Mouse (Mus musculus) fibroblast of lung, adult 2 months (primary cell): ENCODE measurements around the gene Zpr1.

Source experiments
- DNase-seq: peaks from one replicate; pipeline ENCODE4 v3.0.0-alpha.2; 2011; ENCODE audit warnings: low read depth

The Zpr1 gene

GRCm38 (mm10) chr9:46272677-46273454 is at the start of gene Zpr1:
Gene Zpr1, plus strand, starts transcription at chr9:46273064.
- DNase-seq, result peak; percentile 59

- no peak for DNase-seq
Observed at GRCm38 (mm10) chr9:46223090-46223489, 49.8 kb upstream of the Zpr1 start.

GRCm38 (mm10) chr9:46224101-46224500 is 48.8 kb upstream of the Zpr1 start:
- no peak for DNase-seq

GRCm38 (mm10) chr9:46224945-46225660 is 47.8 kb upstream of the Zpr1 start:
- DNase-seq, result no peak

GRCm38 (mm10) chr9:46227064-46227614 is 45.7 kb upstream of the Zpr1 start:
- DNase-seq, result no peak

GRCm38 (mm10) chr9:46228491-46228890 is 44.4 kb upstream of the Zpr1 start, which contains the start of gene Apoa1:
Gene Apoa1, plus strand, starts transcription at chr9:46228580.
- no peak for DNase-seq

- DNase-seq, result peak; percentile 31
Observed at GRCm38 (mm10) chr9:46229573-46230449, 43.1 kb upstream of the Zpr1 start.

- no peak for DNase-seq
Observed at GRCm38 (mm10) chr9:46230450-46230975, 42.4 kb upstream of the Zpr1 start.

- no peak for DNase-seq
Observed at GRCm38 (mm10) chr9:46235196-46235595, 37.7 kb upstream of the Zpr1 start.

GRCm38 (mm10) chr9:46235596-46235648 is 37.4 kb upstream of the Zpr1 start, which contains the start of gene Apoc3:
Gene Apoc3, minus strand, starts transcription at chr9:46235636.
- DNase-seq, result no peak

GRCm38 (mm10) chr9:46235649-46236048 is 37.2 kb upstream of the Zpr1 start:
- DNase-seq, result no peak

GRCm38 (mm10) chr9:46238850-46239249 is 34.0 kb upstream of the Zpr1 start:
- DNase-seq, result no peak

- no peak for DNase-seq
Observed at GRCm38 (mm10) chr9:46240526-46241153, 32.2 kb upstream of the Zpr1 start, which contains the start of gene Apoa4. Gene Apoa4, plus strand, starts transcription at chr9:46240696.

GRCm38 (mm10) chr9:46241818-46242217 is 31.0 kb upstream of the Zpr1 start:
- no peak for DNase-seq

GRCm38 (mm10) chr9:46243122-46243521 is 29.7 kb upstream of the Zpr1 start:
- no peak for DNase-seq

- DNase-seq, result no peak
Observed at GRCm38 (mm10) chr9:46243584-46243983, 29.3 kb upstream of the Zpr1 start.

- DNase-seq, result peak; percentile 36
Observed at GRCm38 (mm10) chr9:46246752-46247324, 26.0 kb upstream of the Zpr1 start.

- no peak for DNase-seq
Observed at GRCm38 (mm10) chr9:46256177-46256576, 16.7 kb upstream of the Zpr1 start.

GRCm38 (mm10) chr9:46256658-46257385 is 16.0 kb upstream of the Zpr1 start:
- no peak for DNase-seq

- DNase-seq, result no peak
Observed at GRCm38 (mm10) chr9:46257546-46257945, 15.3 kb upstream of the Zpr1 start.

GRCm38 (mm10) chr9:46259111-46259510 is 13.8 kb upstream of the Zpr1 start:
- DNase-seq, result no peak
